Mouse (Mus musculus) ES-E14 (cell line): Measurements from ENCODE around the gene Stc2.

ENCODE experiments used
- CHD2 ChIP-seq: IDR thresholded peaks from 2 replicates; pipeline ENCODE4 v1.6.1; 2014; ENCODE audit warnings: mild to moderate bottlenecking, low read depth, low read length, inconsistent platforms
- HCFC1 ChIP-seq: IDR thresholded peaks from 2 replicates; pipeline ENCODE4 v1.6.1; 2012; ENCODE audit warnings: low read length, inconsistent platforms, borderline replicate concordance; ENCODE audit not compliant: insufficient read depth
- MAFK ChIP-seq: IDR thresholded peaks from 2 replicates; pipeline ENCODE4 v1.6.1; 2014; ENCODE audit warnings: mild to moderate bottlenecking, low read depth, low read length, inconsistent platforms; ENCODE audit not compliant: insufficient read depth

DNA sequence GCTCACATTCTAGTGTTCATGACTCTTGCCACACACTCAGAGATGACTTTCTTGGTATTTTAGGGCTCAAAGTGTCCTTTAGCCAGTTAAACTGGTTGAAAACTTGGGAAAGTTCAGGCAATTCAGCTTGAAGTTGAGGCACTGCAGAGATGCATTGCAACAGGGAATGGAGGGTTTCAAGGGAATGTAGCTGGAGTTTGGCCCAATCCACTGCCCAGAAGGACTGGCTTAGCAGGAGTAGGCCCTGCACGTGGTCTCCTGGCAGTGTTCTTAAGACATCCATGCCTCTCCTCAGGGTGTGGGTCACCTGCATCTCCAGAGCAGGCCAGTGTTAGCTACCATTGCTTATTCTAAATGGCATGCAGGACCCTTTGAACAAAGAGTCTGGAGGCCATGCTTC, 7.0 kb downstream of the Stc2 start:
- TF ChIP-seq CHD2: no peak
- TF ChIP-seq HCFC1: no peak
- TF ChIP-seq MAFK: no peak
